Mouse (Mus musculus) hindbrain, embryonic 14.5 days (tissue): Measurements from ENCODE around the gene Fbxo47. TPM values are rescaled to one million over a fixed set of nuclear protein-coding genes. Genes with fewer than 3 reads are reported as not detected.

ENCODE experiments used
- ATAC-seq: fragments of 200-750 bp; cut with Nextera tagmentation; 2 replicates; pipeline ENCODE4 v1.8.0; 2017; ENCODE audit warnings: moderate number of reproducible peaks, mild to moderate bottlenecking, moderate TSS enrichment, moderate library complexity; ENCODE audit not compliant: low FRiP score
- DNase-seq: peaks from one replicate; pipeline ENCODE4 v3.0.0-alpha.2; 2015; ENCODE audit warnings: low spot score
- H3K27ac ChIP-seq: fragments of 300-500 bp; sonication (generic); 2 replicates; pipeline ENCODE4 v1.5.1; 2014; ENCODE audit warnings: mild to moderate bottlenecking, moderate library complexity
- H3K27me3 ChIP-seq: fragments of 300-500 bp; sonication (generic); 2 replicates; pipeline ENCODE4 v1.6.1; 2014; ENCODE audit warnings: mild to moderate bottlenecking, low read length, mixed read lengths; ENCODE audit not compliant: control insufficient read depth, insufficient read depth
- H3K36me3 ChIP-seq: fragments of 300-500 bp; sonication (generic); replicated peaks from 2 replicates; pipeline ENCODE4 v1.6.1; 2014; ENCODE audit not compliant: control insufficient read depth, insufficient read depth
- H3K4me1 ChIP-seq: fragments of 300-500 bp; sonication (generic); replicated peaks from 2 replicates; pipeline ENCODE4 v1.6.1; 2014; ENCODE audit warnings: antibody characterized with exemption, low read length, mixed read lengths; ENCODE audit not compliant: control insufficient read depth, insufficient read depth
- H3K4me2 ChIP-seq: fragments of 300-500 bp; sonication (generic); replicated peaks from 2 replicates; pipeline ENCODE4 v1.6.1; 2014; ENCODE audit warnings: mild to moderate bottlenecking, moderate library complexity
- H3K4me3 ChIP-seq: fragments of 300-500 bp; sonication (generic); replicated peaks from 2 replicates; pipeline ENCODE4 v1.5.1; 2014; ENCODE audit warnings: mild to moderate bottlenecking, low read length
- H3K9ac ChIP-seq: fragments of 300-500 bp; sonication (generic); 2 replicates; pipeline ENCODE4 v1.6.1; 2014
- H3K9me3 ChIP-seq: fragments of 300-500 bp; sonication (generic); 2 replicates; pipeline ENCODE4 v1.6.1; 2016; ENCODE audit warnings: low read length; ENCODE audit not compliant: control insufficient read depth
- WGBS: fragments of 180-500 bp; shearing (Covaris S2); extraction: QIAGEN DNeasy Blood & Tissue Kit; methylation state at CpG from one replicate; pipeline ENCODE4 v1.1.7; 2014; 5-methylcytosine and 5-hydroxymethylcytosine counted together
- polyA plus RNA-seq: library from polyadenylated mRNA; unstranded; fragments of >200 nt; fragmentation: Nextera tagmentation; extraction: Ambion mirVana; gene quantifications from 2 replicates; pipeline ENCODE4 v1.2.1, GENCODE M21; 2014

Gene Fbxo47
- polyA plus RNA-seq, 1 experiment from 2014 or later, result 0.72 TPM

DNA sequence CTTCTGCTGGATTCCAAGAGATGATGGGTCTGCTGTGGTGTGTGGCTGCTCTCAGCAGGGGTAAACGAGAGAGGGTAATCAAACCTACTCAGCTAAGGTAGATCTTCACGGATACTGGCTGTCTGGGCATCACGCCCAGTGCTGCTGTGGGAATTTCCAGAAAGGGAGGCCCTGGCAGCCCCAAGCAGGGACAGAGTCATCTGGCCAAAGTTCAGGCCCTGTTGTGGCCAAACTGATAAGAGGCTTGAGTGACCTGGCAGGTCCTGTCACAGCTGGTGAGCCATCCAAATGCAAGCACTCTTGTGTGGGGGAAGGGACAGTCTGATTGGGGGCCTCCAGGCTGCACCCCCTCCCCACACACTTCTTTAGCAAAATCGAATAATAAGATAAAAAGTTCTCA, 63.1 kb downstream of the Fbxo47 start:
- no peak overlapping the region for H3K27ac ChIP-seq
- no peak overlapping the region for H3K9ac ChIP-seq
- no peaks in the 10 kb centered on the region for H3K27me3 ChIP-seq
- no peak overlapping the region for H3K4me3 ChIP-seq
- ATAC-seq (no peak), DNase-seq (no peak)
- peaks cover 27% of the 10 kb centered on the region; the same call in 1 of the 2 replicates for H3K4me1 ChIP-seq
- WGBS, result 66% methylated on average over 4 of the region's 4 CpGs
- peaks cover 86% of the 10 kb centered on the region for H3K36me3 ChIP-seq
- no peaks in the 10 kb centered on the region for H3K9me3 ChIP-seq
- no peak overlapping the region for H3K4me2 ChIP-seq

DNA sequence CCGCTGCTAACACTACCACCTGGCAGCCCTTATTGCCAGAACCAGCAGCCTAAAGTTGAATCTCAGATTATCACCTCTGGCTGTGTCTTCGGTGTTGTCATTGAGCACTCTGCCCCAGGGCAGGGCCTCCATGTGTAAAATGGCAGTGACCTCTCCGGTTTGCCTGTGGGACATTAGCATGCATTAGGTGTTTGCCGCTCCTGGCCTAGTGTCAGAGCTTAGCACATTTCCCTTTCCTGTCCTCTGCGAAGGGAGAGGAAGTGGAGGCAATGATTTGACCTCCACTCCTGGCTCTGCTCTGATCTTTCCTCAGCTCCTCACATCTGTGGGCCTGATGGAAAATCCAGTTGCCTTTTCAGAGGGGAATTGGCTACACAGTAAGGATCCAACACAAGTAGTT, 64.0 kb downstream of the Fbxo47 start:
- no peaks in the 10 kb centered on the region for H3K27me3 ChIP-seq
- H3K4me2 ChIP-seq, result no peak overlapping the region
- peaks cover 86% of the 10 kb centered on the region for H3K36me3 ChIP-seq
- 0 out of 2 replicates have a peak overlapping the region, but pooled peaks have one; percentile 79 for H3K27ac ChIP-seq
- no peaks in the 10 kb centered on the region for H3K9me3 ChIP-seq
- 79% methylated on average over 5 of the region's 5 CpGs for WGBS
- no peak for DNase-seq
- no peak overlapping the region for H3K9ac ChIP-seq
- peaks cover 24% of the 10 kb centered on the region; the same call in 1 of the 2 replicates for H3K4me1 ChIP-seq
- ATAC-seq, result no peak
- no peak overlapping the region for H3K4me3 ChIP-seq

DNA sequence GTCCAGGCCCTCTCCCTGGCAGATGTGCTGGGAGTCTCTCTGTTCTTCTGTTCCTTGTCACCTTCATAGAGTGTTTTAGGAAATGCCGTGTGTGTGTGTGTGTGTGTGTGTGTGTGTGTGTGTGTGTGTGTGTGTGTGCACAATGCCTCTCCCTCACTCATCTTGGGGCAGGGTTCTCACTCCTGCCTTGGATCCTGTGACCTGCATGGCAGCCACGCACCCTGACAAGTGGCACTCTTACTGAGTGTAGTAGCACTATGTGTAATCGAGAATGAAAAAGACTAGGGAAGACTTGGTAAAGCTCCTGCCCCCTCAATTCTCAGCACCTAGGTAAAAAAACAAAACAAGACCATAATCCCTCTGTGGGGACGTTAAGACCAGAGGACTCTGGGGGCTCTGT, 64.9 kb downstream of the Fbxo47 start:
- ATAC-seq (no peak), DNase-seq (no peak)
- Histone ChIP-seq H3K9ac (0 out of 2 replicates have a peak overlapping the region, but pooled peaks have one; percentile 31), H3K9me3 (no peaks in the 10 kb centered on the region), H3K27me3 (no peaks in the 10 kb centered on the region), H3K4me1 (peaks cover 24% of the 10 kb centered on the region; the same call in 1 of the 2 replicates), H3K4me2 (no peak overlapping the region), H3K4me3 (no peak overlapping the region), H3K27ac (peak overlapping the region; percentile 79; the same call in 1 of the 2 replicates), H3K36me3 (peaks cover 86% of the 10 kb centered on the region)
- WGBS, result 65% methylated on average over 4 of the region's 4 CpGs

DNA sequence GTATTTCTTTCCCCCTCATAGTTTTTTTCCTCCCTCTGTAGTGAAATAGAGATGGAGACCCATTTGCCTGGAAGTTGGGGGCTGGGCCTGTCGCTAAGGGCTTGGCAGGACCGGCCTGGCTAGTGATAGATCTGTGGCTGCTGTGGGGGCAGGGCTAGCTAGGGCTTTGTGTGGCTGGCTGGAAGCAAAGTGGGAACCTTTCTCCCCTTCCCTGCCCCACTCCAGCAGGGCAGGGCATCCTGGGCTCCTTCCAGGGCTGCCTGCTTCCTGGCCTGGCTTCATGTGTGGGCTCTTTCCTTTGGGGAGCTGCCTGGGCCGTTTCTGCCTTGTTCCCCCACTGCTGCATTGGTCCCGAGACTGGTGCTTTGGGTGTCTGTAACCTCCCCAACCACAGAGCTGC, 65.4 kb downstream of the Fbxo47 start:
- DNase-seq, result peak; percentile 60
- H3K4me3 ChIP-seq, result no peak overlapping the region
- H3K9ac ChIP-seq, result peak overlapping the region; percentile 31; the same call in 1 of the 2 replicates
- peaks cover 30% of the 10 kb centered on the region for H3K4me1 ChIP-seq
- H3K27ac ChIP-seq, result peak overlapping the region; percentile 79
- peaks cover 92% of the 10 kb centered on the region for H3K36me3 ChIP-seq
- no peaks in the 10 kb centered on the region for H3K27me3 ChIP-seq
- no peak overlapping the region for H3K4me2 ChIP-seq
- no peaks in the 10 kb centered on the region for H3K9me3 ChIP-seq
- ATAC-seq, result peak; percentile 77; the same call in 1 of the 2 replicates
- WGBS, result 4% methylated on average over 4 of the region's 4 CpGs

DNA sequence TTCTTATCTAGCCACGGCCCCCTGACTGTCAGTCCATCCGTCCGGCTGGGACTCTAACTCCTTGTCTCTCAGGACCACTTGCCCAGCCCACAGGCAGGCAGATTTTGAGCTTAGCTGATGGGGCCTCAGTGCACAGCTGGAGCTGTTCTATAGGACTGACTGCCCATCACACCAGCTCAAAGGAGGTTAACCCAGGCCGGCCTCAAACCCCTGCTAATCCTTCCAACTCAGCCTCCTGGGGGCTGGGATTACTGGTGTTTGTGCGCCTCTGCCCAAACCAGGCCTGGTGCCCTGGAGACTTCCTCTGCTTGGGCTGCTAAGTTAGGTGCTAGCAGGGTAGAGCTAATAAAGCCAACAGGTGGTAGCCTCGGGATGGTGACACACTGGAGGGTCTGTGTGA, 66.0 kb downstream of the Fbxo47 start:
- Histone ChIP-seq H3K4me1 (peaks cover 35% of the 10 kb centered on the region), H3K9ac (0 out of 2 replicates have a peak overlapping the region, but pooled peaks have one; percentile 31), H3K36me3 (peaks cover 91% of the 10 kb centered on the region), H3K9me3 (no peaks in the 10 kb centered on the region), H3K4me3 (no peak overlapping the region), H3K27ac (peak overlapping the region; percentile 79), H3K4me2 (no peak overlapping the region), H3K27me3 (no peaks in the 10 kb centered on the region)
- 44% methylated on average over 6 of the region's 6 CpGs for WGBS
- DNase-seq, result no peak
- 0 out of 2 replicates have a peak, but pooled peaks have one; percentile 3 for ATAC-seq

DNA sequence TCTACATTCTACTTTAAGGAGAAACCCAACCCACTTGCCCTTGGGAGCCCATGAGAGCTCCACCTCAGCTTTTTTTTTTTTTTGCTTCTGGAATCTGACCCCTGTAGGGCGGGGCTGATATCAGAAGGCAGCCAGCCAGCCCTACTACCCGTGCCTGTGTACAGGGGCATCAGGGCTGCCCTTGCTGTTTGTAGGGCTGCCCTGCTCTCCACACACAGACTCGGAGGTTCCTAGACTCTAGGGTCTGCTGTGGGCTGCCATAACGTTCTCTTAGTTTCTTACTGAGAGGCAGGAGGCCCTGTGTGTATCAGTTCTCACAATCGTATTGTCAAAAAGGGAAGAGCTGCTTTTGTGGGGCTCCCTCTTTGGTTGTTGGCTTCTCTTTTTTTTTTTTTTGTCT, 66.6 kb downstream of the Fbxo47 start:
- Histone ChIP-seq H3K4me3 (no peak overlapping the region), H3K36me3 (peaks cover 84% of the 10 kb centered on the region), H3K4me2 (no peak overlapping the region), H3K27ac (no peak overlapping the region), H3K4me1 (peaks cover 42% of the 10 kb centered on the region), H3K9me3 (no peaks in the 10 kb centered on the region), H3K27me3 (no peaks in the 10 kb centered on the region), H3K9ac (no peak overlapping the region)
- no peak for DNase-seq
- 45% methylated on average over 5 of the region's 5 CpGs for WGBS
- ATAC-seq, result no peak

DNA sequence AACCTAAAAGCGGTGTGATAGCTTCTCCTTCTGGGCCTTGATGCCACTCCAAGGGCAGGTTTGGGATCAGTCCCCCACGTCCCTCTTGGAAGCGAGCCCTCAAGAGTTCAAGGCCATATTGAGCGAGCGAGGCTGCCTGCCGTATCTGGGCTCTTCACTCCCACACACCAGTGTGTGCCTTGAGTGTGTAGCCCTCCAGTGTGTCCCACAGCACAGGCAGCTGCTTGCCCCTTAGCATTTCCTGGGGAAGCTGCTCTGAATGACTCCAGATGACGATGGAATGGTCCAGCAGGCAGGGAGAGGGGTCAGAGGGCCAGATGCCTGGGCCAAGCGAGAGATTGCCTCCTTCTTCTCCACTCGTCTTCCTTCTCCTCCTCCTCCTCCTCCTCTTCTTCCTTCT, 67.0 kb downstream of the Fbxo47 start:
- Histone ChIP-seq H3K4me1 (peaks cover 46% of the 10 kb centered on the region), H3K4me3 (no peak overlapping the region), H3K9ac (no peak overlapping the region), H3K9me3 (no peaks in the 10 kb centered on the region), H3K27me3 (no peaks in the 10 kb centered on the region), H3K4me2 (no peak overlapping the region), H3K36me3 (peaks cover 82% of the 10 kb centered on the region), H3K27ac (no peak overlapping the region)
- ATAC-seq (no peak), DNase-seq (no peak)
- WGBS, result 67% methylated on average over 9 of the region's 9 CpGs

DNA sequence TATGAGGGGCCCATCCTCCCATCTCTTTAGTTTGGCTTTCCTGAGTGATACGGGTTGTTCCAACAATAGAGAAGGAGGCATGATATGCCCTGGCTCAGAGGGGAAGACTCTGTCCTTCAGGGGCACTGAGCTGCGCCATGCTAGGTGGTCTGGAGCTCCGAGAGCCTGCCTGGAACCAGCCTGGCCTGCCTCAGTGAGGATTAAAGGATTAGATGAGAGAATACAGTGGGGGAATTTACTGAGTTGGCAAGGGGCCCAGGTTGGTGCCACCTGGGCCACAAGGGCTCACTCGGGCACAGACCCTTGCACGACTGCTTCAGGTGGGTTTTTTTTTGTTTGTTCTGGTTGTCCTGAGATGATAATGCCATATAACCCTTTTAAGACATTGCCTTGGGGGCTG, 67.8 kb downstream of the Fbxo47 start:
- no peak overlapping the region for H3K4me3 ChIP-seq
- no peak overlapping the region for H3K27ac ChIP-seq
- DNase-seq, result no peak
- no peaks in the 10 kb centered on the region for H3K9me3 ChIP-seq
- WGBS, result 61% methylated on average over 5 of the region's 5 CpGs
- H3K36me3 ChIP-seq, result peaks cover 76% of the 10 kb centered on the region
- H3K9ac ChIP-seq, result no peak overlapping the region
- no peak for ATAC-seq
- H3K4me1 ChIP-seq, result peaks cover 54% of the 10 kb centered on the region
- H3K27me3 ChIP-seq, result no peaks in the 10 kb centered on the region
- H3K4me2 ChIP-seq, result no peak overlapping the region

DNA sequence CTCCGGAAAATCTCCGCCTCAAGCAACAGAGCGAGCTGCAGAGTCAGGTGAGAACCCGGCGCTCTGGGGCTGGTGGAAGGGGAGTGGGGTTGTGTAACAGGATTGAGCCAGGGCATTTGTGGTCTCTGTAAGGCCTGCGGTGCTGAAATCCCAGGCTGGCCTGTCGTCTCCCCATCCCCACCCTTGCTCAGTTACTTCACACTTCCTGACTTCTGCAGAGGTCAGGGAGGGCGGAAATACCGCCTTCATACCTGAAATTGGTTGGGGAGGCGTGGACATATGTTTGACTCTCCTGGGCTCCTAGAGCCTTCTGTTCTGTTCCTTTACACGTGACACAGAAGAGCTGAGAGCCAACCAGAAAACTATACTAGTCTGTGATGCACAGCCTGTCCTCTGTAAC, 68.2 kb downstream of the Fbxo47 start:
- Histone ChIP-seq H3K4me2 (no peak overlapping the region), H3K27ac (no peak overlapping the region), H3K27me3 (no peaks in the 10 kb centered on the region), H3K9me3 (no peaks in the 10 kb centered on the region), H3K36me3 (peaks cover 75% of the 10 kb centered on the region), H3K4me3 (no peak overlapping the region), H3K4me1 (peaks cover 58% of the 10 kb centered on the region), H3K9ac (no peak overlapping the region)
- no peak for DNase-seq
- ATAC-seq, result no peak
- WGBS, result 82% methylated on average over 11 of the region's 11 CpGs
